Mouse (Mus musculus) midbrain, embryonic 14.5 days (tissue): ENCODE measurements around the gene E130308A19Rik. TPM values are rescaled to one million over a fixed set of nuclear protein-coding genes. Genes with fewer than 3 reads are reported as not detected.
"Not testable (repeated sequence)": the region's sequence is repeated elsewhere in the genome, so short reads cannot be mapped to it uniquely, and the experiment has no call there.

Experiments
- ATAC-seq: fragments of 200-750 bp; cut with Nextera tagmentation; 2 replicates; pipeline ENCODE4 v1.8.0; 2017; ENCODE audit warnings: moderate number of reproducible peaks, moderate library complexity; ENCODE audit not compliant: low FRiP score, low TSS enrichment
- DNase-seq: peaks from one replicate; pipeline ENCODE4 v3.0.0-alpha.2; 2015
- H3K27ac ChIP-seq: fragments of 300-500 bp; sonication (generic); replicated peaks from 2 replicates; pipeline ENCODE4 v1.5.1; 2014; ENCODE audit warnings: mild to moderate bottlenecking, low read depth, low read length, moderate library complexity
- H3K27me3 ChIP-seq: fragments of 300-500 bp; sonication (generic); 2 replicates; pipeline ENCODE4 v1.6.1; 2014; ENCODE audit warnings: low read length, control low read depth, mixed read lengths; ENCODE audit not compliant: control insufficient read depth, insufficient read depth
- H3K36me3 ChIP-seq: fragments of 300-500 bp; sonication (generic); 2 replicates; pipeline ENCODE4 v1.6.1; 2014; ENCODE audit warnings: low read length, control low read depth; ENCODE audit not compliant: control insufficient read depth, insufficient read depth
- H3K4me1 ChIP-seq: fragments of 300-500 bp; sonication (generic); 2 replicates; pipeline ENCODE4 v1.6.1; 2014; ENCODE audit warnings: mild to moderate bottlenecking, antibody characterized with exemption, low read length, control low read depth; ENCODE audit not compliant: control insufficient read depth, insufficient read depth
- H3K4me2 ChIP-seq: fragments of 300-500 bp; sonication (generic); 2 replicates; pipeline ENCODE4 v1.6.1; 2014; ENCODE audit warnings: mild to moderate bottlenecking, low read length, moderate library complexity
- H3K4me3 ChIP-seq: fragments of 300-500 bp; sonication (generic); replicated peaks from 2 replicates; pipeline ENCODE4 v1.5.1; 2014; ENCODE audit warnings: low read depth, low read length
- H3K9ac ChIP-seq: fragments of 300-500 bp; sonication (generic); replicated peaks from 2 replicates; pipeline ENCODE4 v1.6.1; 2014; ENCODE audit warnings: mild to moderate bottlenecking, low read length, moderate library complexity
- H3K9me3 ChIP-seq: fragments of 300-500 bp; sonication (generic); 2 replicates; pipeline ENCODE4 v1.6.1; 2016; ENCODE audit warnings: low read length, control low read depth, mixed read lengths; ENCODE audit not compliant: control insufficient read depth
- WGBS: fragments of 180-500 bp; shearing (Covaris S2); extraction: QIAGEN DNeasy Blood & Tissue Kit; methylation state at CpG from one replicate; pipeline ENCODE4 v1.1.7; 2014; 5-methylcytosine and 5-hydroxymethylcytosine counted together
- polyA plus RNA-seq: library from polyadenylated mRNA; unstranded; fragments of >200 nt; fragmentation: Nextera tagmentation; extraction: Ambion mirVana; gene quantifications from 2 replicates; pipeline ENCODE4 v1.2.1, GENCODE M21; 2014

E130308A19Rik gene
- polyA plus RNA-seq, 1 experiment from 2014 or later: 62.2 TPM

DNA sequence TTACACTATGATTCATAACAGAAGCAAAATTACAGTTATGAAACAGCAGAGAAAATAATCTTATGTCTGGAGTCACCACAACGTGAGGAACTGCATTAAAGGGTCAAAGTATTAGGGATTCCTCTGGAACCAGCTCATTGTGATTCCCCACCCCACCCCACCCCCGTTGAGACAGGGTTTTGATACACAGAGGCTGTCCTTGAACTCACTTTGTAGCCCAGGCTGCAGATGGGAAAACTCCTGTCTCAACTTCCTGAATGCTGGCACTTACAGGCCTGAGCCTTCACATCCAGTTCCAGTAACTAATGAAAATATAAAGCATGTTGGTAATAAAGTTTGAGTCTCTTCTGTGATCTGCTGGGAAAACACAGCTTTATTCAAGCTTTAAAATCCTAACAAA is 159.4 kb downstream of the E130308A19Rik start:
- Histone ChIP-seq H3K9me3 (no peaks in the 10 kb centered on the region), H3K27ac (no peak overlapping the region), H3K4me2 (no peak overlapping the region), H3K4me1 (peaks cover 5% of the 10 kb centered on the region), H3K9ac (no peak overlapping the region), H3K36me3 (no peaks in the 10 kb centered on the region), H3K27me3 (no peaks in the 10 kb centered on the region), H3K4me3 (no peak overlapping the region)
- ATAC-seq: no peak
- WGBS: 28% methylated on average over 2 of the region's 2 CpGs
- no peak for DNase-seq

DNA sequence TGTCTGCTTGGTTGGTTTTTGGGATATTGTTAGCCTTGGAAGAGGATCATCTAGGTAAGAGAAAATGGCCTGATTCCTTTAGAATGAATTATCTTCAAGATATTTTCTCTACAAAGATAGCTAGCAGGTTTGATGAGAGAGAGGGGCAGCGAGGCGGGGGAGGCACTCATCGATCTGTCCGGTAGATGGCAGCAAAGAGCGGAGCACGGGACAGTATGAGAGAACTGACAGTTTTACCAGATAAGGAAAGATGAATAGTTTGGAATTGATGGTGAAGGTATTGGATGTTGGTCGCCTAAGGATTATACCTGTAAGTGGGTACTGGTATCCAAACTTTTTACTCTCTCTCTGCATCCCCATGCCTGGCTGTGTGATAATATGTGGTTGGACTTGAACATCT is 160.7 kb downstream of the E130308A19Rik start:
- Histone ChIP-seq H3K9me3 (no peaks in the 10 kb centered on the region), H3K4me3 (no peak overlapping the region), H3K27ac (no peak overlapping the region), H3K4me2 (no peak overlapping the region), H3K27me3 (no peaks in the 10 kb centered on the region), H3K4me1 (peaks cover 5% of the 10 kb centered on the region), H3K9ac (no peak overlapping the region), H3K36me3 (no peaks in the 10 kb centered on the region)
- DNase-seq: peak; percentile 88
- ATAC-seq: no peak
- WGBS: 0% methylated on average over 7 of the region's 7 CpGs

DNA sequence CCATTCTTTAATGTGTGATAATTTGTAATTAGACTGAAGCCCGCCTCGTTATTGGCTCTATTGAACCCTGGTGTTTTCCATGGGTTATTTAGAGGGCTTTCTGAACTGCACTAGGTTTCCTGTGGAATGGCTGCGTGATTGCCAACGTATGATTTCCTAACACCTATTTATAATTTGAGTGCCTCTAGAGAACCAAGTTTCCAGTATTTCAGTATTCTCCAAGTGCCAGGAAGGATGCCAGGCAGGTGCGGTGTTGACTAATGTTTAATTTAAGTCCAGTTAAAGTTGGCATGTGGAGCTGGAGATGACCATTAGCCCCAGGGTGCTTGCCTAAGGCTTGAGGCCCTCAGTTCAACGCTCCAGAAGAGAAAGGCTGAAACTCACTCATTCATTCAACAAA is 161.1 kb downstream of the E130308A19Rik start:
- WGBS: 67% methylated on average over 6 of the region's 6 CpGs
- H3K4me1 ChIP-seq: peaks cover 5% of the 10 kb centered on the region
- no peaks in the 10 kb centered on the region for H3K9me3 ChIP-seq
- H3K9ac ChIP-seq: no peak overlapping the region
- no peak for ATAC-seq
- H3K4me2 ChIP-seq: no peak overlapping the region
- H3K27me3 ChIP-seq: no peaks in the 10 kb centered on the region
- H3K27ac ChIP-seq: no peak overlapping the region
- no peak for DNase-seq
- no peak overlapping the region for H3K4me3 ChIP-seq
- H3K36me3 ChIP-seq: no peaks in the 10 kb centered on the region

DNA sequence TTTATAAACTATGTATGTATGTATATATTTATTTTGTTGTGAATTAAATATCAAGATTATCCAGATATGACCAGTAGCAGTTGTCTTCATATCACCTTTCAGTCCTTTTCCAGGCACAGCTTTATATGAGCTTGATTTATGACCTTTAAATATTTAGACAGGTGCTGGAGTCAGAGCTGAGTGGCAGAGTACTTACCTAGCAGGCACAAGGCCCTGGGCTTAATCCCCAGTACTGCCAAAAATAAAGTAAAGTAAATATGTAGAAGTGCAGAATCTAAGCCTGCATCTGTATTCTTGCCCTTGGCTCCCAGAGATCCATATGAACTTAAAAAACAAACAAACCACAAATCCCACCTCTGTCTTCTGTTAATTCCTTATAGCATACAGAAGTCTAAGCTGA is 163.0 kb downstream of the E130308A19Rik start:
- H3K4me3 ChIP-seq: no peak overlapping the region
- no peak overlapping the region for H3K27ac ChIP-seq
- no peaks in the 10 kb centered on the region for H3K27me3 ChIP-seq
- no peak for ATAC-seq
- H3K36me3 ChIP-seq: no peaks in the 10 kb centered on the region
- H3K4me2 ChIP-seq: no peak overlapping the region
- no peak overlapping the region for H3K9ac ChIP-seq
- H3K4me1 ChIP-seq: no peaks in the 10 kb centered on the region
- no peaks in the 10 kb centered on the region for H3K9me3 ChIP-seq
- no peak for DNase-seq

DNA sequence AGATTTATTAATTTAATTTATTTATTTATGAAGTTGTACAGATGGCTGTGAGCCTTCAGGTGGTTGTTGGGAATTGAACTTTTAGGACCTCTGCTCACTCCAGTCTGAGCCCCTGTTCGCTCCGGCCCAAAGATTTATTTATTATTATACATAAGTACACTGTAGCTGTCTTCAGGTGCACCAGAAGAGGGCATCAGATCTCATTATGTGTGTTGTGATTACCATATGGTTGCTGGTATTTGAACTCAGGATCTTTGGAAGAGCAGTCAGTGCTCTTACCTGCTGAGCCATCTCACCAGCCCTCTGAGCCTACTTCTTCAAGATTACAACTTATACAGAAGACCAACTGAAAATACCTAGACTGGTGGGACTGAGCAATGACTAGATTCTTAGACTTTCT is 167.6 kb downstream of the E130308A19Rik start:
- not testable (repeated sequence) for H3K4me1 ChIP-seq, ATAC-seq, H3K4me2 ChIP-seq, H3K36me3 ChIP-seq, H3K27ac ChIP-seq, H3K4me3 ChIP-seq, H3K27me3 ChIP-seq, H3K9me3 ChIP-seq, DNase-seq, H3K9ac ChIP-seq
- WGBS: 89% methylated on average over 2 of the region's 2 CpGs

DNA sequence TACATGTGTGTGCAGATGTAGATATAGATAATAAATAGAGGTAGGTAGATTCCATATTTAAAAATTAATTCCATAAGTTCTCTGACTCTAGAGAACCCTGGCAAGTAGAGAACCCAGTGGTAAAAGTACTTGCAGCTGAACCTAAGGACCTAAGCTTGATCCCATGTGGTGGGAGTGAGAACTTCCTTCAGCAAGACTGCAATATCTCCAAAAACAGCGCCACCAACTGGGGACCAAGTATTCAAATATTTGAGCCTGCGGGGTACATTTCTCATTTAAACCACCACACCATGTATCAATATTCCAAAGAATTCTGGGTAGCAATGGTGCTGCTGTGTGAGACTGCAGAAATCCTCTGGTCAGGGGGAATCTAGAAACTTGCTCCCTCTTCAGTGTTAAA is 168.1 kb downstream of the E130308A19Rik start:
- ATAC-seq: no peak
- Histone ChIP-seq H3K4me1 (no peaks in the 10 kb centered on the region), H3K4me2 (no peak overlapping the region), H3K27ac (no peak overlapping the region), H3K9ac (no peak overlapping the region), H3K36me3 (no peaks in the 10 kb centered on the region), H3K9me3 (no peaks in the 10 kb centered on the region), H3K4me3 (no peak overlapping the region), H3K27me3 (no peaks in the 10 kb centered on the region)
- DNase-seq: no peak
- 76% methylated on average over 2 of the region's 2 CpGs for WGBS

DNA sequence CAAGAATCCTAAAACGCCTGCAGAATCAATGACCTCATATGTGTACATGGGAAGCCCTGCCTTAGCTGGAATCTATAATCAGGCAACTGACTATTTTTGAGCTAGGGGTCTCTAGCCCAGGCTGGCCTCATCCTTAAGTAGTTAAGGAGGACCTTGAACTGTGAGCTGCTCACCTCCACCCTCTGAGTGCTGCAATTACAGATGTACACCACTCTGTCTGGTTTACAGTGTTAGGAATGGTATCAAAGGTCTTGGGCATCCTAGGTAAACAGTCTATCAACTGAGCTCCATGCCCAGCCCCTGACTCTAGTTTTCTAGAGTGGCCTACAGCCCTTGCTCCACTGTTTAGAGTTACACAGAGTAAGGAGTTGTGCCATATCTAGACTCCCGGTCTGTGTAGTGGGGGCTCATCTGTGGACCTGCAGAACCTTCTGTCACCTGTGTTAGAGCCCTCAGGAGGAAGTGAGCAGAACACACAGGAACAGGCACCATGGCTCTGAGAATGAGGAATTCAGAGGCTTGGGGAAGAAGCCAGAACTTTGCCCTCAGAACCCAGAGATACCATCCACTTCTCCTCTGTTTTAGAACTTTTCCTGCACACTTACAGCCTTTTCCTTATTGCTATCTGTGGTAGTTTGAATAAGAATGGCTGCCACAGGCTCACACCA is 169.9 kb downstream of the E130308A19Rik start:
- Histone ChIP-seq H3K27me3 (no peaks in the 10 kb centered on the region), H3K9ac (no peak overlapping the region), H3K27ac (no peak overlapping the region), H3K4me3 (no peak overlapping the region), H3K4me1 (no peaks in the 10 kb centered on the region), H3K36me3 (no peaks in the 10 kb centered on the region), H3K4me2 (no peak overlapping the region), H3K9me3 (no peaks in the 10 kb centered on the region)
- ATAC-seq: no peak
- no peak for DNase-seq
- WGBS: 85% methylated on average over 2 of the region's 2 CpGs

DNA sequence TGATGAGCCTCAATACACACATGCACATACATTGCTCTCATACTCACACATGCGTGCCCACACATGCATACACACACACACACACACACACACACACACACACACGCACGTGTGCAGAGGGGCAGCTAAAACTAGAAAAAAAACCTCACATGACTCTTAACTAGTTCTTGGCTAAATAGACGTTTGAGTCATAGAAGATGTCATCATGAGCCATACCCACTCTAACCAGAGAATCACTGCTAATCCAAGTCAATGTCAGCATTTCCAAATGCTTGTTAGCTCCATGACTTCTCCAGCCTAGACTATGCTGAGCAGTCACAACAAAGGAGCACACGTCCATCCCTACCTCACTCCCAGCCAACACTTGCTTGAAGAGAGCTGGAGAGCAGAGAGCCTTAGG is 174.2 kb downstream of the E130308A19Rik start:
- H3K4me1 ChIP-seq: no peaks in the 10 kb centered on the region
- H3K36me3 ChIP-seq: no peaks in the 10 kb centered on the region
- ATAC-seq: no peak
- H3K4me2 ChIP-seq: no peak overlapping the region
- H3K27ac ChIP-seq: no peak overlapping the region
- no peak overlapping the region for H3K9ac ChIP-seq
- H3K9me3 ChIP-seq: no peaks in the 10 kb centered on the region
- H3K4me3 ChIP-seq: no peak overlapping the region
- no peaks in the 10 kb centered on the region for H3K27me3 ChIP-seq
- no peak for DNase-seq
- 79% methylated on average over 5 of the region's 5 CpGs for WGBS

DNA sequence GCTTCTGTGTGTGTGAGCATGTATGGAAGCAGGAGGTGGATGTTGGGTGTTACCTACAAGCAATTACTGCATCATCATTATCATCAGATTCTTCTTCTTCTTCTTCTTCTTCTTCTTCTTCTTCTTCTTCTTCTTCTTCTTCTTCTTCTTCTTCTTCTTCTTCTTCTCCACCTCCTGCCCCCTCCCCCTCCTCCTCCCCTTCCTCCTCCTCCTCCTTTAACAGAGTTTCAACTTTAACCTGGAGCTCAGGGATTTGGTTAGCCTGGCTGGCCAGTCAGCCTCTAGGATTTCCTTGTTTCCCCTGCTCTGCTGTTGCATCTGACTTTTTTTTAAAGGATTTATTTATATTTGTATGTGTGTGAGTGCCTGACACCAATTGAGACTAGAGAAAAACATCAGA is 175.5 kb downstream of the E130308A19Rik start, which contains the start of gene Inip:
TSS of gene Inip (minus strand) at position 101 of the 400 bp plus-strand sequence.
- H3K4me1 ChIP-seq: 0 out of 2 replicates have a peak, but pooled peaks cover under 1% of the 10 kb centered on the region
- no peak within 1 kb of the TSS for H3K4me3 ChIP-seq
- no peak within 1 kb of the TSS for H3K27ac ChIP-seq
- H3K9ac ChIP-seq: no peak within 1 kb of the TSS
- H3K4me2 ChIP-seq: no peak within 1 kb of the TSS
- H3K36me3 ChIP-seq: no peaks in the 10 kb centered on the region
- DNase-seq (no peak), ATAC-seq (no peak)
- H3K9me3 ChIP-seq: no peaks in the 10 kb centered on the region
- no peaks in the 10 kb centered on the region for H3K27me3 ChIP-seq
